Comparison of ENCODE assay signal across 16 mouse cellular contexts in the genomic region with DNA sequence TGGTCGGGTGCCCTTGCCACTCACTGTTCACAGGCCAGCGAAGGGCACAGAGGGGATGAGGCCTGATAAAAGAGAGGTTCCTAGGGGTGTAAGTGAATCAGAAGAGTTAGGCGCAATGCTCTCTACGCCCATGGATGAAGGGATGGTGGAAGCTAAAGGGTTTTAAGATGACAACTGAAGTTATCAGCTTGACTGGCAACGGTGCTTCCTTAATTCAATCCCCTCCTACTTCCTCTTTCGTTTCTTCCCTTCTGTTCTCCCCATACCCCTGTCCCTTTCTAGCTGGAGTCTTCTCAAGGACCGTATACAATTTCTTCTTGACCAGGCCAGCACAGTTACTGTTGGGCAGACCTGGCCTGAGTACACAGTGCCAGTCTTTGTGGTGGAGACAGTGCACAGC.
DNase-seq lines count a peak whose midpoint lies in the region; ATAC-seq and TF ChIP-seq lines count a peak whose summit lies in the region.
"Had no signal": no experiment of that assay in that cellular context is flagged by ENCODE, and none has a peak within 500 bp of the region (broad histone marks: within the 10 kb centered on the region; RNA-seq: fewer than 3 reads in every experiment).

No protein-coding gene starts in this region.

- H3K9me3 ChIP-seq in hindbrain, postnatal 0 days (ENCODE audit: low read length) = no peaks in the 10 kb centered on the region
- no peaks in the 10 kb centered on the region for H3K9me3 ChIP-seq in hindbrain, embryonic 11.5 days (ENCODE audit: control insufficient read depth, low read length)

- no peak overlapping the region for H3K9ac ChIP-seq in hindbrain, postnatal 0 days (replicated peaks; ENCODE audit: low read length)
- no peak overlapping the region for H3K9ac ChIP-seq in hindbrain, embryonic 11.5 days (ENCODE audit: low read depth, low read length)

- H3K27ac ChIP-seq in hindbrain, postnatal 0 days = no peak overlapping the region
- no peak overlapping the region for H3K27ac ChIP-seq in hindbrain, embryonic 11.5 days (ENCODE audit: low read depth, low read length)
- peak overlapping the region; percentile 93 for H3K27ac ChIP-seq in bone marrow macrophage, adult 2 months (ENCODE audit: insufficient read depth, low read depth, low read length)
- H3K27ac ChIP-seq in macrophage = peak overlapping the region; percentile 82
- H3K27ac ChIP-seq: layer of hippocampus, adult 2 months had no signal

- no peaks in the 10 kb centered on the region for H3K79me2 ChIP-seq in macrophage (ENCODE audit: inconsistent target)

- H3K36me3 ChIP-seq in hindbrain, postnatal 0 days (ENCODE audit: insufficient read depth, low read length) = no peaks in the 10 kb centered on the region
- H3K36me3 ChIP-seq in hindbrain, embryonic 11.5 days (ENCODE audit: control insufficient read depth, insufficient read depth, low read length) = no peaks in the 10 kb centered on the region
- H3K36me3 ChIP-seq in macrophage (ENCODE audit: inconsistent target) = no peaks in the 10 kb centered on the region

- no peak for TF ChIP-seq CTCF in hindbrain, postnatal 0 days (IDR thresholded peaks at IDR 0.05; ENCODE audit: low read depth)
- TF ChIP-seq CTCF in bone marrow macrophage, adult 2 months (IDR thresholded peaks at IDR 0.05; ENCODE audit: low read depth, low read length) = no peak

- no peak for TF ChIP-seq POLR2A in bone marrow macrophage, adult 2 months (IDR thresholded peaks at IDR 0.05; ENCODE audit: borderline replicate concordance, low read depth, low read length)

- peak overlapping the region; percentile 23; the same call in 1 of the 2 replicates for H3K4me2 ChIP-seq in hindbrain, postnatal 0 days (ENCODE audit: low read depth, low read length)
- no peak overlapping the region for H3K4me2 ChIP-seq in hindbrain, embryonic 11.5 days (replicated peaks; ENCODE audit: low read depth, low read length)

- no peak for DNase-seq in hindbrain, postnatal 0 days (ENCODE audit: low spot score)
- no peak for DNase-seq in hindbrain, embryonic 11.5 days (ENCODE audit: low spot score)
- no peak for DNase-seq in layer of hippocampus, postnatal 14 days (ENCODE audit: low spot score in 2 of 2)
- DNase-seq in left cerebral cortex, postnatal 25 days (ENCODE audit: low spot score in 2 of 2) = no peak
- DNase-seq: cerebellum, postnatal 14 days; heart, postnatal 14 days; kidney, adult 18-20 months; lung, postnatal 10 days; midbrain, embryonic 14.5 days; retina, postnatal 1 day; thymus, postnatal 25 days had no signal

- no peak overlapping the region for H3K4me3 ChIP-seq in hindbrain, postnatal 0 days (ENCODE audit: low read length)
- H3K4me3 ChIP-seq in hindbrain, embryonic 11.5 days (ENCODE audit: low read depth, low read length) = no peak overlapping the region
- H3K4me3 ChIP-seq in bone marrow macrophage, adult 2 months (ENCODE audit: insufficient read depth, low read length) = peak overlapping the region; percentile 55
- H3K4me3 ChIP-seq in macrophage (ENCODE audit: inconsistent target) = peak overlapping the region; percentile 15; the same call in 1 of the 2 replicates
- H3K4me3 ChIP-seq: layer of hippocampus, adult 2 months had no signal

- H3K4me1 ChIP-seq in hindbrain, postnatal 0 days (ENCODE audit: insufficient read depth, low read length) = no peaks in the 10 kb centered on the region
- H3K4me1 ChIP-seq in hindbrain, embryonic 11.5 days (replicated peaks; ENCODE audit: control insufficient read depth, insufficient read depth, low read length) = no peaks in the 10 kb centered on the region
- H3K4me1 ChIP-seq in bone marrow macrophage, adult 2 months (ENCODE audit: control insufficient read depth, insufficient read depth, low read length) = peaks cover 19% of the 10 kb centered on the region

- no peaks in the 10 kb centered on the region for H3K27me3 ChIP-seq in hindbrain, postnatal 0 days (ENCODE audit: insufficient read depth, low read length)
- H3K27me3 ChIP-seq in hindbrain, embryonic 11.5 days (ENCODE audit: control insufficient read depth, insufficient read depth, low read length) = no peaks in the 10 kb centered on the region

- ATAC-seq in hindbrain, postnatal 0 days = no peak
- no peak for ATAC-seq in hindbrain, embryonic 11.5 days (ENCODE audit: low FRiP score)
- ATAC-seq in hematopoietic stem cell, adult 5-6 weeks (replicated peaks in 1 of 2; ENCODE audit: insufficient read depth in 1 of 2, low FRiP score in 2 of 2, low TSS enrichment in 1 of 2, low read depth in 1 of 2, poor library complexity in 2 of 2, severe bottlenecking in 2 of 2) = peak; percentile 40 to 77; a peak in 3 of 4 replicates
- ATAC-seq: forebrain, embryonic 14.5 days had no signal

- 78% methylated on average over 7 of the region's 7 CpGs for WGBS in hindbrain, postnatal 0 days
- 79% methylated on average over 7 of the region's 7 CpGs for WGBS in hindbrain, embryonic 11.5 days
- 19% methylated on average over 7 of the region's 7 CpGs for WGBS in macrophage (ENCODE audit: missing documents)

- intact Hi-C loops in left cerebral cortex, postnatal 25 days (cut with DNase I) = no loop called here

Comparison
In these comparisons a context has a peak if more than half of its experiments do, and no peak if none do; other contexts are left out.
1. ATAC-seq: peak in hematopoietic stem cell, adult 5-6 weeks (2 of 2); none in hindbrain, postnatal 0 days (single experiment) and hindbrain, embryonic 11.5 days (single experiment).
2. H3K27ac ChIP-seq: peak in bone marrow macrophage, adult 2 months (single experiment) and macrophage (single experiment); none in hindbrain, postnatal 0 days (single experiment) and hindbrain, embryonic 11.5 days (single experiment).
3. H3K4me3 ChIP-seq: peak in bone marrow macrophage, adult 2 months (single experiment) and macrophage (single experiment); none in hindbrain, postnatal 0 days (single experiment) and hindbrain, embryonic 11.5 days (single experiment).